ENCODE assay signal across 31 mouse cellular contexts in genomic region chr11:29352214-29352613, GRCm38 (mm10). TPM values are rescaled to one million over a fixed set of nuclear protein-coding genes. Genes with fewer than 3 reads are reported as not detected.
DNase-seq lines count a peak whose midpoint lies in the region; ATAC-seq and TF ChIP-seq lines count a peak whose summit lies in the region.
"Had no signal": no experiment of that assay in that cellular context is flagged by ENCODE, and none has a peak within 500 bp of the region (broad histone marks: within the 10 kb centered on the region; RNA-seq: fewer than 3 reads in every experiment).

No protein-coding gene starts in this region.

- no peak for TF ChIP-seq CTCF in midbrain, postnatal 0 days (IDR thresholded peaks at IDR 0.05)
- no peak for TF ChIP-seq CTCF in cerebellum, adult 2 months (IDR thresholded peaks at IDR 0.05; ENCODE audit: borderline replicate concordance, insufficient read depth, low read depth, low read length)
- TF ChIP-seq CTCF in thymus, adult 2 months (IDR thresholded peaks at IDR 0.05; ENCODE audit: borderline replicate concordance, control insufficient read depth, extremely low read depth, insufficient read depth, low read length, poor library complexity) = no peak

- 83% methylated on average over 1 of the region's 1 CpGs for WGBS in midbrain, postnatal 0 days
- WGBS in midbrain, embryonic 11.5 days = 84% methylated on average over 1 of the region's 1 CpGs
- WGBS in cerebellum, adult 2 months = 7% methylated on average over 1 of the region's 1 CpGs
- WGBS in thymus, adult 2 months = 100% methylated on average over 1 of the region's 1 CpGs

- H3K4me3 ChIP-seq in midbrain, postnatal 0 days (ENCODE audit: low read depth, low read length) = no peak overlapping the region
- no peak overlapping the region for H3K4me3 ChIP-seq in midbrain, embryonic 11.5 days (ENCODE audit: low read depth, low read length)
- no peak overlapping the region for H3K4me3 ChIP-seq in cerebellum, adult 2 months (replicated peaks; ENCODE audit: insufficient read depth, low read depth, low read length)
- no peak overlapping the region for H3K4me3 ChIP-seq in thymus, adult 2 months (ENCODE audit: control insufficient read depth, insufficient read depth, low read length)
- H3K4me3 ChIP-seq: embryonic facial prominence, embryonic 12.5 days; gastrocnemius, adult 2 months; heart, adult 2 months; heart, embryonic 13.5 days; hindbrain, embryonic 10.5 days; intestine, embryonic 15.5 days; neural tube, embryonic 15.5 days had no signal

- no peaks in the 10 kb centered on the region for H3K27me3 ChIP-seq in midbrain, postnatal 0 days (ENCODE audit: insufficient read depth, low read length)
- no peaks in the 10 kb centered on the region for H3K27me3 ChIP-seq in midbrain, embryonic 11.5 days (ENCODE audit: control insufficient read depth, insufficient read depth, low read length)
- H3K27me3 ChIP-seq in cerebellum, adult 2 months (ENCODE audit: control insufficient read depth, insufficient read depth, low read length) = no peaks in the 10 kb centered on the region; the same call in 1 of the 2 replicates
- no peaks in the 10 kb centered on the region for H3K27me3 ChIP-seq in thymus, adult 2 months (ENCODE audit: control insufficient read depth, insufficient read depth, low read length)
- H3K27me3 ChIP-seq: embryonic facial prominence, embryonic 12.5 days; heart, embryonic 13.5 days; intestine, embryonic 15.5 days; neural tube, embryonic 15.5 days had no signal

- no peak for ATAC-seq in midbrain, postnatal 0 days (ENCODE audit: low FRiP score)
- no peak for ATAC-seq in midbrain, embryonic 11.5 days (ENCODE audit: low FRiP score)
- ATAC-seq: CD4-positive, CD25-positive, alpha-beta regulatory T cell, adult 4 months; forebrain, embryonic 14.5 days; hindbrain, embryonic 16.5 days; intestine, embryonic 15.5 days had no signal

- no peak for TF ChIP-seq POLR2A in cerebellum, adult 2 months (IDR thresholded peaks at IDR 0.05; ENCODE audit: borderline replicate concordance, insufficient read depth, low read length)
- TF ChIP-seq POLR2A in thymus, adult 2 months (IDR thresholded peaks at IDR 0.05; ENCODE audit: control insufficient read depth, extremely low read depth, insufficient read depth, low read length, poor library complexity) = no peak

- peak; percentile 12 for DNase-seq in midbrain, postnatal 0 days (ENCODE audit: low spot score)
- DNase-seq in midbrain, embryonic 11.5 days (ENCODE audit: low spot score, missing footprints) = no peak
- peak; percentile 29 to 77 for DNase-seq in cerebellum, adult 2 months
- DNase-seq in cerebellum, postnatal 14 days = peak; percentile 44 to 73
- no peak for DNase-seq in layer of hippocampus, postnatal 10 days (ENCODE audit: low spot score in 2 of 2)
- no peak for DNase-seq in thymus, adult 2 months
- no peak for DNase-seq in gastrocnemius, adult 18-20 months (ENCODE audit: low spot score)
- DNase-seq: adrenal gland, postnatal 25 days; gastrocnemius, adult 2 months; heart, adult 2 months; heart, postnatal 10 days; kidney, adult 9 months; kidney, postnatal 10 days; layer of hippocampus, adult 9-11 months; liver; lung, adult 2 months; lung, postnatal 10 days; midbrain, embryonic 14.5 days; thymus, adult 18-20 months; thymus, postnatal 36 days had no signal

- H3K9me3 ChIP-seq in midbrain, postnatal 0 days (ENCODE audit: low read length) = no peaks in the 10 kb centered on the region
- no peaks in the 10 kb centered on the region for H3K9me3 ChIP-seq in midbrain, embryonic 11.5 days (ENCODE audit: control insufficient read depth, low read length)
- H3K9me3 ChIP-seq: embryonic facial prominence, embryonic 12.5 days; heart, embryonic 13.5 days; hindbrain, embryonic 10.5 days; intestine, embryonic 15.5 days; neural tube, embryonic 15.5 days had no signal

- H3K27ac ChIP-seq in midbrain, postnatal 0 days (ENCODE audit: low read depth, low read length) = no peak overlapping the region
- H3K27ac ChIP-seq in midbrain, embryonic 11.5 days (ENCODE audit: low read depth, low read length) = no peak overlapping the region
- H3K27ac ChIP-seq in cerebellum, adult 2 months (ENCODE audit: insufficient read depth, low read length) = no peak overlapping the region
- H3K27ac ChIP-seq in thymus, adult 2 months (ENCODE audit: control insufficient read depth, insufficient read depth, low read length) = no peak overlapping the region
- H3K27ac ChIP-seq: embryonic facial prominence, embryonic 12.5 days; gastrocnemius, adult 2 months; heart, adult 2 months; heart, embryonic 13.5 days; hindbrain, embryonic 10.5 days; intestine, embryonic 15.5 days; liver, embryonic 14.5 days; macrophage; neural tube, embryonic 15.5 days; stomach, postnatal 0 days had no signal

- H3K36me3 ChIP-seq in midbrain, postnatal 0 days (ENCODE audit: insufficient read depth, low read length) = no peaks in the 10 kb centered on the region
- no peaks in the 10 kb centered on the region for H3K36me3 ChIP-seq in midbrain, embryonic 11.5 days (ENCODE audit: control insufficient read depth, insufficient read depth, low read length)
- H3K36me3 ChIP-seq in thymus, adult 2 months (ENCODE audit: control insufficient read depth, insufficient read depth, low read length) = no peaks in the 10 kb centered on the region
- H3K36me3 ChIP-seq: embryonic facial prominence, embryonic 12.5 days; heart, embryonic 13.5 days; hindbrain, embryonic 10.5 days; intestine, embryonic 15.5 days; neural tube, embryonic 15.5 days had no signal

- H3K9ac ChIP-seq in midbrain, postnatal 0 days (replicated peaks; ENCODE audit: low read length, poor library complexity, severe bottlenecking) = no peak overlapping the region
- no peak overlapping the region for H3K9ac ChIP-seq in midbrain, embryonic 11.5 days (ENCODE audit: low read length)
- H3K9ac ChIP-seq: embryonic facial prominence, embryonic 12.5 days; heart, embryonic 13.5 days; intestine, embryonic 15.5 days; liver, embryonic 14.5 days; neural tube, embryonic 15.5 days had no signal

- no peak overlapping the region for H3K4me2 ChIP-seq in midbrain, postnatal 0 days (ENCODE audit: low read depth, low read length, poor library complexity, severe bottlenecking)
- no peak overlapping the region for H3K4me2 ChIP-seq in midbrain, embryonic 11.5 days
- H3K4me2 ChIP-seq: embryonic facial prominence, embryonic 12.5 days; heart, embryonic 13.5 days; intestine, embryonic 15.5 days; neural tube, embryonic 15.5 days had no signal

- H3K4me1 ChIP-seq in midbrain, postnatal 0 days (ENCODE audit: insufficient read depth, low read length) = no peaks in the 10 kb centered on the region
- no peaks in the 10 kb centered on the region for H3K4me1 ChIP-seq in midbrain, embryonic 11.5 days (ENCODE audit: control insufficient read depth, insufficient read depth, low read length)
- H3K4me1 ChIP-seq in cerebellum, adult 2 months (ENCODE audit: control insufficient read depth, insufficient read depth, low read length) = no peaks in the 10 kb centered on the region; the same call in 1 of the 2 replicates
- no peaks in the 10 kb centered on the region for H3K4me1 ChIP-seq in thymus, adult 2 months (replicated peaks; ENCODE audit: control insufficient read depth, insufficient read depth, low read length)
- H3K4me1 ChIP-seq: embryonic facial prominence, embryonic 12.5 days; heart, embryonic 13.5 days; hindbrain, embryonic 10.5 days; intestine, embryonic 15.5 days; neural tube, embryonic 15.5 days had no signal

RNA-seq across cellular contexts. Expression of gene Ccdc88a, which starts 21.2 kb away (rescaled TPM):
- 74.5 and 91.3 TPM in 2 replicates for total RNA-seq in midbrain, postnatal 0 days (2014; rRNA removed)
- polyA plus RNA-seq in midbrain, postnatal 0 days (2015; fragmentation: Nextera tagmentation; extraction: Ambion mirVana) = 72.8 and 89.2 TPM in 2 replicates
- 52.8 and 52.9 TPM in 2 replicates for polyA plus RNA-seq in midbrain, embryonic 11.5 days (2014; fragmentation: Nextera tagmentation; extraction: Ambion mirVana)
- polyA plus RNA-seq in cerebellum, adult 2 months (2012; rRNA removed) = 13.1 and 14.4 TPM in 2 replicates
- total RNA-seq in layer of hippocampus, postnatal 10 days (2021) = 10 to 100 TPM; 93.1 to 95.4 TPM
- 2.3 and 5.1 TPM in 2 replicates for polyA plus RNA-seq in thymus, adult 2 months (2012; rRNA removed)
- 1 to 10 TPM; 2.2 to 2.3 TPM for total RNA-seq in gastrocnemius, adult 18-20 months (2021)

Comparison
In these comparisons a context has a peak if more than half of its experiments do, and no peak if none do; other contexts are left out.
1. DNase-seq: peak in midbrain, postnatal 0 days (single experiment), cerebellum, adult 2 months (2 of 2) and cerebellum, postnatal 14 days (2 of 2); none in midbrain, embryonic 11.5 days (single experiment), layer of hippocampus, postnatal 10 days (0 of 2), thymus, adult 2 months (single experiment) and gastrocnemius, adult 18-20 months (single experiment).